Mouse (Mus musculus) embryonic facial prominence, embryonic 10.5 days (tissue): Measurements from ENCODE around the gene Pwp1. TPM values are rescaled to one million over a fixed set of nuclear protein-coding genes. Genes with fewer than 3 reads are reported as not detected.
"Not testable (repeated sequence)": the region's sequence is repeated elsewhere in the genome, so short reads cannot be mapped to it uniquely, and the experiment has no call there.

Source experiments
- DNase-seq: peaks from one replicate; pipeline ENCODE4 v3.0.0-alpha.2; 2017; ENCODE audit warnings: low spot score
- H3K27ac ChIP-seq: fragments of 300-500 bp; sonication (generic); replicated peaks from 2 replicates; pipeline ENCODE4 v1.5.1; 2016; ENCODE audit warnings: mild to moderate bottlenecking
- H3K27me3 ChIP-seq: fragments of 300-500 bp; sonication (generic); replicated peaks from 2 replicates; pipeline ENCODE4 v1.6.1; 2016; ENCODE audit warnings: low read depth, mild to moderate bottlenecking; ENCODE audit not compliant: poor library complexity, severe bottlenecking
- H3K36me3 ChIP-seq: fragments of 300-500 bp; sonication (generic); replicated peaks from 2 replicates; pipeline ENCODE4 v1.6.1; 2016; ENCODE audit warnings: mild to moderate bottlenecking, moderate library complexity
- H3K4me1 ChIP-seq: fragments of 300-500 bp; sonication (generic); 2 replicates; pipeline ENCODE4 v1.6.1; 2016
- H3K4me3 ChIP-seq: fragments of 300-500 bp; sonication (generic); 2 replicates; pipeline ENCODE4 v1.5.1; 2016; ENCODE audit warnings: mild to moderate bottlenecking, moderate library complexity
- H3K9me3 ChIP-seq: fragments of 300-500 bp; sonication (generic); 2 replicates; pipeline ENCODE4 v1.6.1; 2016; ENCODE audit warnings: mild to moderate bottlenecking
- WGBS: fragments of 180-500 bp; shearing (Covaris S2); methylation state at CpG from one replicate; pipeline ENCODE4 v1.1.7; 2016; 5-methylcytosine and 5-hydroxymethylcytosine counted together
- polyA plus RNA-seq: library from polyadenylated mRNA; unstranded; fragments of >200 nt; fragmentation: Nextera tagmentation; extraction: Ambion mirVana; gene quantifications from 2 replicates; pipeline ENCODE4 v1.2.1, GENCODE M21; 2016

Pwp1 gene
- polyA plus RNA-seq, result 112 and 115 TPM in 2 replicates

DNA sequence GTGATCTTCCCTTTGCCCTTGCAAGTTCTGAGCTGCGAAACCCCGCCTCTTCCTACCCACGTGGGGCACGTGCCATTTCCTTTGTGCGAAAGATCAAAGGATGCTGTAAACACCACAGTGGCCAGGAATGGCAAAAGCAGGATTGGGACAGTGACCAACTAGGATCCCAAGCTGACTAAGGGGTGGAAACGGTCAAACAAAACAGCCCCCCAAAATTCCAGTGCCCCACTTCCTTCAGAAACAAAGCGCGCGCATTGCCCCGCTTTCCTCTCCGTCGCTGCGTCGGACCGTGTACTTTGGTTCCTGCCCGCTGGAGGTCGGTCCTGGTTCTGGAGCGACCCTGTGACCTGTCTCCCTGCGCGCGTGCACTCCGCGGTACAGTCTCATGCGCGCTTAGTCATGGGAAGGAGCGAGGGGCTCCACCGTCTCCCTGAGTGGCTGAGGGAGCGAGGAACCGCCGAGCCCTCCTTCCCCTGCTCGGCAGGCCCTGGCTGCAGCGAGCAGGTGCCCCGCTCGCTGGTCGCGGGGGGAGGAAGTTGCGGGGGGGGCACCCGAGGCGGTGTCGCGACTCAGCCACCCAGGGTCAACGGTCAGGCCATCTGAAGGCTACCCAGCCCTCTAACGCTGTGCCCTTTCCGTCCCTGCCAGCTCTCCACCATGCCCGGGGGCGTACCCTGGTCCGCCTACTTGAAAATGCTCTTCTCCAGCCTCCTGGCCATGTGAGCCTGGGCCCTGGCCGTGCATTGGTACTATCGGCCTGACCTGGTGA lies at the start of gene Pwp1:
TSS of gene Pwp1 (plus strand) at position 410 of the 769 bp plus-strand sequence.
- H3K4me1 ChIP-seq, H3K9me3 ChIP-seq, H3K36me3 ChIP-seq, H3K27me3 ChIP-seq: not testable (repeated sequence)
- WGBS, result 3% methylated on average over 49 of the region's 49 CpGs
- Histone ChIP-seq H3K27ac (peak within 1 kb of the TSS; percentile 89), H3K4me3 (peak within 1 kb of the TSS; percentile 64)
- peak; percentile 69 for DNase-seq

DNA sequence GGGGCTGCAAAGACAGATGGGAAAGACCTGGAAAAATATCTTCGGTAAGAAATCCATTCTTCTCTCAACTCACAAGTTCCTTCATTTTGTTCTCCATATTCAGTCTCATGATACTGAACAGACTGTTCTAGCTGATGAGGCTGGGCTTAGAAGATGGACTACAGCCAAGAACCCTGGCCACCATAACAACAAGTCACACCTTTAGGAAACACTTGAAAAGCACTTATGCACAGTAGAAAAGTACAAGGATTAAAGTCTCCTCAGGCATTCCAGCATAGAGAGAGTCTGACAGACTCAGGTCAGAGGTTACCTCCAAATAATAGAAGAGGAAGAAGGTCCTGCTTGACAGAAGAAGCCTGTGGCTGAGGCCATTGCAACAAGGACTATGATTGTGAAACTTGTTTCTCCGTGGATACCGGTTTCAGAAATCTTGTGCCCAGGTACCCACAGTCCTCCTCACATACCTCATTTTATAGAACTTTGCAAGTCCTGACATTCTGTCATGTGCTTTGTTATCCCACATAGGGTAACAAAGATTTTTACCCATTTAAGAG lies 7.1 kb upstream of the Pwp1 start:
- H3K27ac ChIP-seq, H3K27me3 ChIP-seq, H3K4me1 ChIP-seq, H3K9me3 ChIP-seq, H3K4me3 ChIP-seq, DNase-seq, H3K36me3 ChIP-seq: not testable (repeated sequence)
- WGBS, result 90% methylated on average over 1 of the region's 3 CpGs

DNA sequence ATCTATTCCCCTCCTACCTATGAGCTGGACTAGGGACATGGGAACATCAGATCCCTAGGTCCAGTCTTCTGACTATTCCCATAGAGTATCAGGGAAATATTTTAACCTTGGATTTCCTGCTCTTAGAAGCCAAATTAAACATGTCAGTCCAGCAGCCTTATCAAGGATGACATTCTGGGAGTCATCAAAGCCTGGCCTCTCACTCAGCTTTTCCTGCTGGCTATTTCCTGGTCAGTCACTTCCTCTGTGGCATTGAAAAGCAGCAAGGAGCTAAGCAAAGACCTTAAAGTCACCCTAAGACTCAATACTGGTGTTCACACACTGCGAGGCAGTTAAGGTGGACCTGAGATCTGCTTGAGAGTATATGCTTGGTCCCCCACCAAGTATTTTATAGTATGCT lies 5.5 kb upstream of the Pwp1 start:
- not testable (repeated sequence) for H3K4me1 ChIP-seq, H3K27ac ChIP-seq, DNase-seq, H3K9me3 ChIP-seq, H3K27me3 ChIP-seq, H3K4me3 ChIP-seq, H3K36me3 ChIP-seq
- 94% methylated on average over 1 of the region's 1 CpGs for WGBS

DNA sequence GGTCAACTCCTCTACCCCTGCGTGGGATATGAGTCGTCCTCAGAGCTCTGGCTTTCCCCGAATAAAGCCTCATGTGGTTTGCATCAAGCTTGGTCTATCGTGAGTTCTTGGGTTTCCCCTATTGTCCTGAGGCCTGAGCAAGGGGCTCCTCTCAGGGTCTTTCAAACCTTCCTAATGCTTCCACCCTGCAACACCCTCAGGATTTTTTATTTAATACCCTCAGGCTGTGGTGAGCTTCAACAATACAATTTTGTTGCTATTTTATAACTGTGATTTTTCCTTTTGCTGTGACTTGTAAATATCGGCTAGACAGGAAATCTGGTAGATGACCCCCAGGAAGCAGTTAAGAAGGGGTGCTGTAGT lies 591 bp upstream of the Pwp1 start:
- not testable (repeated sequence) for H3K9me3 ChIP-seq, DNase-seq, H3K4me1 ChIP-seq, H3K27ac ChIP-seq, H3K27me3 ChIP-seq, H3K36me3 ChIP-seq
- WGBS, result 60% methylated on average over 5 of the region's 5 CpGs
- H3K4me3 ChIP-seq, result peak overlapping the region; percentile 64

DNA sequence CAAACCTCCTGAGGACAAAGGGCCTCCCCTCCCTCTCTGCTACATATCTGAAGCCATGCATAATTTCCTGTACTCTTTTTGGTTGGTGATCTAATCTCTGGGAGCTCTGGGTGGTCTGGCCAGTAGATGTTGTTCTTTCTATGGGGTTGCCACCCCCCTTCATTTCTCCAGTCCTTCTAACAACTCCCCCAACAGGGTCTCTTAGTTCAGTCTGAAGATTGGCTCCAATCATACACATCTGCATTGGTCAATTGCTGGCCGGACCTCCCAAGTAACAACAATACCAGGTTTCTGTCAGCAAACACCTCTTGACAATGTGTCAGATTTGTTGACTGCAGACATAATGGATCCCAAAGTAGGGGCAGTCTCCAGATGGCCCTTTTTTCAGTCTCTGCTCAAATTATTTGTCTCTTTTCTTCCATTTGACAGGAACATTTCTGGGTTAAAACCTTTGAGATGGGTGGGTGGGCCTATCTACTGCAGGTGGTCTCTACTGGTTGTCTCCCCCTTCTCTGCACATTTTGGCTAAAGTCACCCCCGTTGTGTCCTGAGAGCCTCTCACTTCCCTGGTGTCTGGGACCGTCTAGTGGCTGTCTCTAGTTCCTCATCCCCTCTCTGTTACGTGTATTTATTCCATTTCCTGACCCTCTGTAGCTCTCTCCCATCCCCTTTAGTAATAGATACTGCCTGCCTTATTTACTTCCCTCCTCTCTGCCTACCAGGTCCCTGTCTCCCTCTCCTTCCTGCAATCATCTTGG lies 17.0 kb downstream of the Pwp1 start:
- Histone ChIP-seq H3K27me3 (no peaks in the 10 kb centered on the region), H3K36me3 (no peaks in the 10 kb centered on the region), H3K4me1 (no peaks in the 10 kb centered on the region), H3K4me3 (no peak overlapping the region), H3K9me3 (no peaks in the 10 kb centered on the region), H3K27ac (no peak overlapping the region)
- WGBS, result 80% methylated on average over 4 of the region's 4 CpGs
- no peak for DNase-seq

DNA sequence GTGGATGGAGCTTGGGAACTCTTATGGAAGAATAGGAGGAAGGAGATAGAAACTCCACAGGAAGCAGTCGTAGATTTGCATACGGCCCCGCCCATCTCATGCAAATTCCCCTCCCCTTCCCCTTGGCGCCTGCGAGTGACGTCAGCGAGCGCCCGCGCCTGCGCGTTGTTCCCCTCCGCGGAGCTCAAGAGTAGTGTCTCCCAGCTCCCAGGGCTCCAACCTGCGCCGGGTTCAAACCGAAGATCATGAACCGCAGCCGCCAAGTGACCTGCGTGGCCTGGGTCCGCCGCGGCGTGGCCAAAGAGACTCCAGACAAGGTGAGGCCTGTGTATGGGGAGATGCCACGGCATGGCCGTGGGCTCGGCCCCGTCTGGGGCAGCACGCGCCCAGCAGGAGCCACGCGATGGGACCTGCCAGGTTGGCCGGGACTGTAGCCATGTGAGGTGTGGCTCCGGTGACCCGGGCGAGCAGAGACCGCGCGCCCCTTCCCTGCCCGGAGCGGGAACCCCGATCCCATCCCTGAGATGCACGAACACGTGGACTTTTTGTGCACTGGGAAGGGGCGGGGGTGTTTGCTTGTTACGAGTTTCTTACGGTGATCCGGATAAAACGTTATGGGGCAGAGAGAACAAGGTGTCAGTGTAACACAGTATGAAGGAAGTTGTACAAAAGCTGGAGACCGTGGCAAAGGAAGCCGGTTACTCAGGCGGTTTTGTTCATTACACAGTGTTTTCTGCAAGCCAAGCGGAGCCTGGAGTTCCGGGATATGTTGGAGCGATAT lies 42.6 kb downstream of the Pwp1 start:
- Histone ChIP-seq H3K36me3 (peaks cover 30% of the 10 kb centered on the region), H3K4me3 (peak overlapping the region; percentile 98), H3K27ac (peak overlapping the region; percentile 88), H3K27me3 (no peaks in the 10 kb centered on the region), H3K4me1 (peaks cover 16% of the 10 kb centered on the region), H3K9me3 (no peaks in the 10 kb centered on the region)
- DNase-seq, result peak; percentile 95
- under 1% methylated on average over 55 of the region's 55 CpGs for WGBS

DNA sequence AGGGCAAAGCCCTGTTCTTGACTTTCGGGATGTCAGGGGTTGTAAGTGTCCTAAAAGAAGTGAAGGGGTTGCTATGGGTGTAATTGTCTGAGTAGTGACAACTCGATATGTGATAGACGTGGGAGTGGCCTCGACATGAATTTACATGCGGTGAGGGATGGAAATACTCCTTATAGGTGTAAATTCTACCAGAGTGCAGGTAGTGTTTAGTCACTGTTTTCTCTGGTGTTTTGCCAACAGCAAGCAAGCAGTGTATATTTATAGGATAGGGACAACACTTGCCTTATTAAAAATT lies 43.1 kb downstream of the Pwp1 start:
- DNase-seq, result no peak
- Histone ChIP-seq H3K9me3 (no peaks in the 10 kb centered on the region), H3K4me3 (peak overlapping the region; percentile 98), H3K4me1 (peaks cover 16% of the 10 kb centered on the region), H3K27ac (peak overlapping the region; percentile 88; the same call in 1 of the 2 replicates), H3K27me3 (no peaks in the 10 kb centered on the region), H3K36me3 (peaks cover 35% of the 10 kb centered on the region)
- WGBS, result 6% methylated on average over 5 of the region's 5 CpGs

DNA sequence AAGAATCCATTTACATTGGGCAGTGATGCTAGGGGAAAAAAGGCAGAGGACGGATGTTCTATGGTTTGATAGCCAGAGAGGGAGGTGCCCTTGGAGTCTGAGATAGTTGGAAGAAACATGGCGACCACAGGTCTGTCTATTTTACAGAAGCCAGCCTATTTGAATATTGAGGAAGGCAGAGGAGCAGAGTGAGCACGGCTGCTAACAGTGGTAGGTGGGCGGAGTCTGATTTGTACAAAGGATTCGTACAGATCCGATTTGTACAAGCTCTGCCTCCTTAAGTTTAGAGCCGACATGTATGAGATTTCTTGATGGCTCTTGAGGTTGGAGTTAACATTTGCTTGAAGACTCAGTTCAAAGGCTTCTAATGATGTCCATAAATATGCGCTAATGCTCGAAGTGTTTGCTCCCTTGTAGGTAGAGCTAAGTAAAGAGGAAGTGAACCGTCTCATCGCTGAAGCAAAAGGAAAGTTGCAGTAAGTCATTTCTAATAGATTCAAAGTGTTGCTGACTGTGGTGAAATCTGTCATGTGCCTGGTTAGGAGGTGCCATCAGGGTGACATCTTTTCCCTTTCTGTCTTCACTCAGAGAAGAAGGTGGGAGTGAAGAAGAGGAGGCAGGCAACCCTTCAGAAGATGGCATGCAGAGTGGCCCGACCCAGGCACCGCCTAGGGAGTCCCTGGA lies 44.7 kb downstream of the Pwp1 start:
- peaks cover 16% of the 10 kb centered on the region for H3K4me1 ChIP-seq
- DNase-seq, result no peak
- WGBS, result 92% methylated on average over 13 of the region's 13 CpGs
- no peak overlapping the region for H3K27ac ChIP-seq
- no peaks in the 10 kb centered on the region for H3K9me3 ChIP-seq
- no peaks in the 10 kb centered on the region for H3K27me3 ChIP-seq
- H3K36me3 ChIP-seq, result peaks cover 51% of the 10 kb centered on the region
- H3K4me3 ChIP-seq, result no peak overlapping the region

DNA sequence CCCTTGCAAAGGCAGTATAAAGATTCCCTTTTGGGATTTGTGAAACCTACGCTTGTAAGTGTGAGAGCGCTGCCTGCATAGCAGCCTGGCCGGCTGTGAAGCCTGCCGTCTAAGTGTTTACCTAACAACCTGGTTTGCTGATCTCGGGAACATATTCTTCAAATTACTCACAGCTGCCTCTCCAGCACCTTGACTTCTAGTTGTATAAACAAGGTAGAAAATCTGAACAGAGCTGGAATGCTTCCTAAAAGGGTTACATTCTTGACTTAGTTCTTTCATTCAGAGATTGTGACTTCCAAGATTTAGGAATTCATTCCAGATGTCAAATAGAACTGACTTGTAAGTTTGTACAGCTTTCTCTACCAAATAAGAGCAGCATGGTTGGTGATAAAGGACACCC lies 46.5 kb downstream of the Pwp1 start:
- peaks cover 69% of the 10 kb centered on the region for H3K36me3 ChIP-seq
- WGBS, result 76% methylated on average over 5 of the region's 5 CpGs
- peaks cover 16% of the 10 kb centered on the region for H3K4me1 ChIP-seq

DNA sequence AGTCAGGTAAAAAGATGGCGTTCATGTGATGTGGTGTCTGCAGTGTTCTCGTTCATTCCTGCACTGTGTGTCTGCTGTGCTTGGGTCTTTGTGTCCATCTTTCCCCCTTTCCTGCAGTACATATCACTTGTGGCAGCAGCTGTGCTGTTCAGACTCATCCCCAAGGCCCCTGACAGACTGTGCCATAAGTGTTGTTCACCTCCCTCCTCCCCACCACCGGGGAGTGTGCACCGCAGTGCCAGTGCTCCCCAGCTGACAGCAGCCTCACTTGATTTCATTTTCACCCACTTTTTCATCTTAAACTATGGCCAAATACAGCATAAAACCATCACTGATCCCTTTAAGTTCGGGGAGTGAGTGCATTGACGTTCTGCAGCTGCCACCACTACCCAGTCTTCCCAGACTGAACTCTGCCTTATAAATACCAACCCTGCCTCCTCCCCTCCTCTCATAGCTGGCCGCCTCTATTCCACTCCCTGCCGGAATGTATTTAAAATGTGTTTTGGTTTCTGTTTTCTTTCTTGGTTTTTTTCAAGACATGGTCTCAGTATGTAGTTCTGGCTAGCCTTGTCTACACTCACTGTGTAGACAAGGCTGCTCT lies 50.7 kb downstream of the Pwp1 start:
- H3K36me3 ChIP-seq, result peaks cover 100% of the 10 kb centered on the region
- WGBS, result 93% methylated on average over 8 of the region's 8 CpGs

More for the DNA sequence above, 46.5 kb downstream of the Pwp1 start:
- Histone ChIP-seq H3K4me3 (no peak overlapping the region), H3K27ac (no peak overlapping the region), H3K9me3 (no peaks in the 10 kb centered on the region), H3K27me3 (no peaks in the 10 kb centered on the region)
- no peak for DNase-seq

DNA sequence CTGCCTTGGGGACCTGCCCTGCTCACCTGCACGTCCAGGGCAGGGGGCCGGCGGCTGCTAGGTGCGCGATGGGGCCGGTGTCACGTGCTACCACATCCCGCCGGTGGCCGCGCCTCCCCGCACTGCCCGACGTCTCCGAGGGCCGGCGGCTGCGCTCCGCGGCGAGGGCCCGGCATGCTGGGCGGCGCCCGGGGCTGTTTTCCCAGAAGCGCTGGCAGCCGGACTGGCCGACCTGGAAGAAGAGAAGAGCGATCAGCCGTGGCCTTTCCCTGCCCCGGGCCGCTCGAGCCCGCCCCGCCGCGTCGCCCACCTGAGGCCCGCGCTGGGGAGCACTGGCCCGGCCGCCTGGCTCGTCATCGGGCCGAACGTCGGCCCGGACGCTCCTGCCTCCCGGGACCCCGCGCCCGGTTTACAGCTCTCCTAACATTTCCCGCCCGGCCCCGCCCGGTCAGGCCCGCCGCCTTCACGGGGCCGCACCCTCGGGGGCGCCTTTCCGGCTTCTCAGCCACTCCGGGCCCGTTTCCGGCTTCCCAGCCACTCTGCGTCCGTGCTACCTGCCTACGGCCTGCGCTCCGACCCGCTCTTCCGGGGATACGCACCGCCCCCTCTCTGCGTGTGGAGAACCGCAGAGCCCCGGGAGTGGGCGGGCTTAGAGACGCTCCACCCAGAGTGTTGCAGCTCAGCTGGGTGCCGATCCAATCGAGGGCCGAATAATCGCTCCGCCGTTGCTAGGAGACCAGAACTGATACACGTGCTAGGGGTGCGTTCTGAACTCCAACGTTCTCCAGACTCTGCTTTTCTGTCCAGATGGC lies 87.4 kb downstream of the Pwp1 start, which contains the start of gene Prdm4:
TSS of gene Prdm4 (minus strand) at position 645 of the 812 bp plus-strand sequence.
- WGBS, result under 1% methylated on average over 90 of the region's 90 CpGs
- Histone ChIP-seq H3K27me3 (no peaks in the 10 kb centered on the region), H3K4me3 (peak within 1 kb of the TSS; percentile 99), H3K4me1 (peaks cover 10% of the 10 kb centered on the region), H3K9me3 (no peaks in the 10 kb centered on the region), H3K27ac (peak within 1 kb of the TSS; percentile 93), H3K36me3 (peaks cover 32% of the 10 kb centered on the region)
- peak; percentile 99 for DNase-seq

More for the DNA sequence above, 50.7 kb downstream of the Pwp1 start:
- no peak for DNase-seq
- Histone ChIP-seq H3K9me3 (no peaks in the 10 kb centered on the region), H3K27ac (no peak overlapping the region), H3K4me1 (no peaks in the 10 kb centered on the region), H3K4me3 (no peak overlapping the region), H3K27me3 (no peaks in the 10 kb centered on the region)
